Mouse (Mus musculus) mouse embryonic stem cell (cell line): Measurements from ENCODE around the gene Mc1r.

ENCODE experiments used
- in situ Hi-C, 2 experiments: fragments of 300-500 bp; cut with MboI; formaldehyde crosslinking; loops; 1 replicate in 1 of 2; 3 replicates in 1 of 2; pipeline ENCODE4 v1.14.3; 2019 to 2020; ENCODE audit warnings: low sequenced_read_pairs in 2 of 2, low pct_unique_long_range_greater_than_20kb in 1 of 2, mixed read lengths in 1 of 2; ENCODE audit not compliant: unreplicated experiment in 1 of 2

The Mc1r gene

DNA sequence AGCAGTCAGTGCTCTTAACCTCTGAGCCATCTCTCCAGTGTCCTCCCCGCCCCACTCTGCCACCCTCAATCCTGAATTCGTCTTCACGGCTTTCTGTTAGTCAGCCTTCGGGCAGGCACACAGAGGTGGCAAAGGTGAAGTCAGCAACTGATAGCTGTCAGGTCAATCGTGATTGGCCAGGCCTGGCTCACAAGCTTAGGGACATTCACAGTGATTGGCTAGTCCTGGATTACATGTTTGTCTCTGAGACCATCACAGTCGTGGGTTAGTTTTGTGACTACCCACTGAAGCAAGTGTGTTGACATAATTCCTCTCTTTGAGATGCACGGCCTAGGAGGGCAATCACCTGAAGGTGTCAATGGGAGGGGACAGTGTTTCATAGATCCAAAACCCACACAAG is 46.4 kb downstream of the Mc1r start:
- in situ Hi-C loops, result no loop called here

DNA sequence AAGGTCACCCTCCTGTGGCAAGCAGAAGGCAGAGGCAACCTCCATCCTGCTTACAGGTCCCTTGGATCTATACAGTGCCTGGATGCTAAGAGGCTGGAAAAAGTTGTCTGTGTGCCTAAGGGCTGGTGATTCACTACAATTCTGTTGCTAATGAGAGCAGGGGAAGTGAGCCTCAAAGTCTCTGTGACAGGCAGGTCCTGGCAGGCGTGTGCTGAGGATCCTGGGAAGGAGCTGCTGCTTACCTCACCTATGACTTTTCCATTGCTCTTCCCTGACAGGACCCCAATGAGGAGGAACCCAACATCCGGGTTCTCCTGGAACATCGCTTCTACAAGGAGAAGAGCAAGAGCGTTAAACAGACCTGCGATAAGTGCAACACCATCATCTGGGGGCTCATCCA is 47.0 kb downstream of the Mc1r start:
- in situ Hi-C loops, result no loop called here

DNA sequence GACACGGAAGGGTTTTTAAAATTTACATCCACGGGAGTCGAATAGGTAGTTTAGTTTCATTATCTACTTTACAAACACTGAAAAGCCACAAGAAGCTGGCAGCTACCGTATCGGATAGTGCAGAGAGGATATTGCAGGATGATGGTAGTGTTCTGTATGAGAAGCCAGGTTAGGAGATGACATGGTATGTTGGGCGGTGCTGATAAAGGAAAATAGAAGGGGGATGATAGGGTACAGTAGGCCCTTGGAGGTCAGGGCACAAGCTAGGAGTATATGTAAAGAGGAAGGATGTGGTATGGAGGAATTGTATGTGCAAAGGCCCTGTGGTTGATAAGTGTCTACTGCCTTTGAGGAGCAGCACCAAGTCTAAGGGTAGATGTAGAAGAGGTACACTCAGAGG is 47.7 kb downstream of the Mc1r start:
- in situ Hi-C loops, result no loop called here
